Mouse (Mus musculus): ENCODE measurements around the gene Umodl1. TPM values are rescaled to one million over a fixed set of nuclear protein-coding genes. Genes with fewer than 3 reads are reported as not detected.

Umodl1 gene
- total RNA-seq (2021): under 1 TPM; 0.22 to 0.23 TPM
- long read RNA-seq: 0 reads

GRCm38 (mm10) chr17:30954340-30954739, at the start of gene Umodl1:
Gene Umodl1 (plus strand): TSS chr17:30954640.
- no peak for DNase-seq (ENCODE audit: low spot score in 2 of 2)

GRCm38 (mm10) chr17:30907577-30907976, 46.9 kb upstream of the Umodl1 start:
- DNase-seq (ENCODE audit: low spot score in 2 of 2): no peak

- DNase-seq (ENCODE audit: low spot score in 2 of 2): peak; percentile 25 to 35
Measured at GRCm38 (mm10) chr17:30910866-30911731, 43.3 kb upstream of the Umodl1 start.

- DNase-seq (ENCODE audit: low spot score in 2 of 2): peak in 1 of 2 experiments; percentile 17
Measured at GRCm38 (mm10) chr17:30911732-30912088, 42.7 kb upstream of the Umodl1 start.

GRCm38 (mm10) chr17:30912536-30912935, 41.9 kb upstream of the Umodl1 start:
- no peak for DNase-seq (ENCODE audit: low spot score in 2 of 2)

GRCm38 (mm10) chr17:30914264-30914663, 40.2 kb upstream of the Umodl1 start:
- DNase-seq (ENCODE audit: low spot score in 2 of 2): no peak

GRCm38 (mm10) chr17:30923566-30923965, 30.9 kb upstream of the Umodl1 start:
- DNase-seq (ENCODE audit: low spot score in 2 of 2): no peak

- DNase-seq (ENCODE audit: low spot score in 2 of 2): no peak
Measured at GRCm38 (mm10) chr17:30930827-30931226, 23.6 kb upstream of the Umodl1 start.

- DNase-seq (ENCODE audit: low spot score in 2 of 2): no peak
Measured at GRCm38 (mm10) chr17:30932836-30933235, 21.6 kb upstream of the Umodl1 start.

GRCm38 (mm10) chr17:30935301-30935700, 19.1 kb upstream of the Umodl1 start:
- DNase-seq (ENCODE audit: low spot score in 2 of 2): no peak

GRCm38 (mm10) chr17:30938554-30938953, 15.9 kb upstream of the Umodl1 start:
- no peak for DNase-seq (ENCODE audit: low spot score in 2 of 2)

- no peak for DNase-seq (ENCODE audit: low spot score in 2 of 2)
Measured at GRCm38 (mm10) chr17:30948382-30948781, 6.1 kb upstream of the Umodl1 start.

- peak; percentile 84 to 89 for DNase-seq (ENCODE audit: low spot score in 2 of 2)
Measured at GRCm38 (mm10) chr17:30950780-30951179, 3.7 kb upstream of the Umodl1 start.

- DNase-seq (ENCODE audit: low spot score in 2 of 2): no peak
Measured at GRCm38 (mm10) chr17:30951600-30951999, 2.8 kb upstream of the Umodl1 start.

GRCm38 (mm10) chr17:30961936-30962592, 7.6 kb downstream of the Umodl1 start:
- DNase-seq (ENCODE audit: low spot score in 2 of 2): no peak

GRCm38 (mm10) chr17:30962880-30963279, 8.4 kb downstream of the Umodl1 start:
- DNase-seq (ENCODE audit: low spot score in 2 of 2): no peak

- DNase-seq (ENCODE audit: low spot score in 2 of 2): no peak
Measured at GRCm38 (mm10) chr17:30969983-30970382, 15.5 kb downstream of the Umodl1 start.

- peak in 1 of 2 experiments; percentile 18 for DNase-seq (ENCODE audit: low spot score in 2 of 2)
Measured at GRCm38 (mm10) chr17:30971877-30972276, 17.4 kb downstream of the Umodl1 start.

- no peak for DNase-seq (ENCODE audit: low spot score in 2 of 2)
Measured at GRCm38 (mm10) chr17:30973332-30973731, 18.9 kb downstream of the Umodl1 start.

- peak in 1 of 2 experiments; percentile 14 for DNase-seq (ENCODE audit: low spot score in 2 of 2)
Measured at GRCm38 (mm10) chr17:30977290-30977689, 22.9 kb downstream of the Umodl1 start.

- no peak for DNase-seq (ENCODE audit: low spot score in 2 of 2)
Measured at GRCm38 (mm10) chr17:30978556-30978955, 24.1 kb downstream of the Umodl1 start.

- no peak for DNase-seq (ENCODE audit: low spot score in 2 of 2)
Measured at GRCm38 (mm10) chr17:30983521-30983920, 29.1 kb downstream of the Umodl1 start.
